Mouse (Mus musculus) embryonic facial prominence, embryonic 10.5 days (tissue): Measurements from ENCODE around the gene 1500009L16Rik. TPM values are rescaled to one million over a fixed set of nuclear protein-coding genes. Genes with fewer than 3 reads are reported as not detected.

ENCODE experiments used
- DNase-seq: peaks from one replicate; pipeline ENCODE4 v3.0.0-alpha.2; 2017; ENCODE audit warnings: low spot score
- H3K27ac ChIP-seq: fragments of 300-500 bp; sonication (generic); replicated peaks from 2 replicates; pipeline ENCODE4 v1.5.1; 2016; ENCODE audit warnings: mild to moderate bottlenecking
- H3K27me3 ChIP-seq: fragments of 300-500 bp; sonication (generic); replicated peaks from 2 replicates; pipeline ENCODE4 v1.6.1; 2016; ENCODE audit warnings: low read depth, mild to moderate bottlenecking; ENCODE audit not compliant: poor library complexity, severe bottlenecking
- H3K36me3 ChIP-seq: fragments of 300-500 bp; sonication (generic); replicated peaks from 2 replicates; pipeline ENCODE4 v1.6.1; 2016; ENCODE audit warnings: mild to moderate bottlenecking, moderate library complexity
- H3K4me1 ChIP-seq: fragments of 300-500 bp; sonication (generic); 2 replicates; pipeline ENCODE4 v1.6.1; 2016
- H3K4me3 ChIP-seq: fragments of 300-500 bp; sonication (generic); 2 replicates; pipeline ENCODE4 v1.5.1; 2016; ENCODE audit warnings: mild to moderate bottlenecking, moderate library complexity
- H3K9me3 ChIP-seq: fragments of 300-500 bp; sonication (generic); 2 replicates; pipeline ENCODE4 v1.6.1; 2016; ENCODE audit warnings: mild to moderate bottlenecking
- WGBS: fragments of 180-500 bp; shearing (Covaris S2); methylation state at CpG from one replicate; pipeline ENCODE4 v1.1.7; 2016; 5-methylcytosine and 5-hydroxymethylcytosine counted together
- polyA plus RNA-seq: library from polyadenylated mRNA; unstranded; fragments of >200 nt; fragmentation: Nextera tagmentation; extraction: Ambion mirVana; gene quantifications from 2 replicates; pipeline ENCODE4 v1.2.1, GENCODE M21; 2016

1500009L16Rik gene
- 44.6 and 46.0 TPM in 2 replicates for polyA plus RNA-seq

DNA sequence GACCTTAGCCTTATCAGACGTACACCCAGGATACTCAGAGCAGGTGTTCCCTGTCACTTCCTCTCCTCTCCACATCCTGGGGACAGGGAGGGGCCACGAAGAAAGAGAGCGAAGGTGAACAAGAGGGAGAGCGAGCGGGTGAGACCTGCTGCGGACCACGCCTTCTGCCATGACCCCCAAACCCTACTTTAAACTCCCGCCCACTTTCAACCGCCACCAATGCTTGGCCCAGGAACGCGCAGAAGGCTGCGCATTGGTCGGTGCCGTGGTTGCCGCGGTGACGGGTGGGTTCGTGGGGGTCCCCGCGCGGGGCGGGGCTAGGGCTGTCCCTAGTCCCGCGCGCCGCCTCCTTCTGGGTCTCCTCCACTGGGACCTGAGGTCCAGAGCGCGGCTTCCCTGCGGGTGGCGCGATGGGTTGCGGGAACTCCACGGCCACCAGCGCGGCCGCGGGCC, at the start of gene 1500009L16Rik:
1500009L16Rik (plus strand) TSS at position 287 of the 453 bp plus-strand sequence.
- peaks cover 4% of the 10 kb centered on the region; the same call in 1 of the 2 replicates for H3K9me3 ChIP-seq
- peak within 1 kb of the TSS; percentile 83 for H3K27ac ChIP-seq
- peaks cover 22% of the 10 kb centered on the region for H3K4me1 ChIP-seq
- no peaks in the 10 kb centered on the region for H3K36me3 ChIP-seq
- peak; percentile 95 for DNase-seq
- peak within 1 kb of the TSS; percentile 68 for H3K4me3 ChIP-seq
- H3K27me3 ChIP-seq, result peaks cover 13% of the 10 kb centered on the region; the same call in 1 of the 2 replicates
- under 1% methylated on average over 34 of the region's 37 CpGs for WGBS

DNA sequence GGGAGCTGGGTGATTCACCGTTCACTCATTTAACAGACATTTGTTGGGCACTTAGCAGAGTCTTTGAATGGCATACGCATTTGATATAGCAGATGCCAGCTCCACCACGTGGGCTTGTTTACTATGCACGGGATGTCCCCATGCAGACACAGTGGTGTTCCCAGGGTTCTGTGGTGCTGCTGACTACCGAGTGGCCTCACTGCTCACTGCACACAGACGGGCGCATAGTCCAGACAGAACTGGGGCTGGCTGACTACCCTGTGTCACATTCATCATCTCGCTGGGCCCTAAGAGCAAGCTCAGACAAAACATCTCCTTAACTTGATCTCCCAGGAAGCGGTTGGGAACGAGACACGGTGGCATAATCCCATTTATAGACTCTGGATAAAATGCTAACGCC, 41.3 kb upstream of the 1500009L16Rik start:
- H3K4me1 ChIP-seq, result no peaks in the 10 kb centered on the region
- H3K4me3 ChIP-seq, result no peak overlapping the region
- no peak for DNase-seq
- H3K36me3 ChIP-seq, result no peaks in the 10 kb centered on the region
- H3K27ac ChIP-seq, result no peak overlapping the region
- no peaks in the 10 kb centered on the region for H3K27me3 ChIP-seq
- 0 out of 2 replicates have a peak, but pooled peaks cover 4% of the 10 kb centered on the region for H3K9me3 ChIP-seq
- 91% methylated on average over 12 of the region's 12 CpGs for WGBS

DNA sequence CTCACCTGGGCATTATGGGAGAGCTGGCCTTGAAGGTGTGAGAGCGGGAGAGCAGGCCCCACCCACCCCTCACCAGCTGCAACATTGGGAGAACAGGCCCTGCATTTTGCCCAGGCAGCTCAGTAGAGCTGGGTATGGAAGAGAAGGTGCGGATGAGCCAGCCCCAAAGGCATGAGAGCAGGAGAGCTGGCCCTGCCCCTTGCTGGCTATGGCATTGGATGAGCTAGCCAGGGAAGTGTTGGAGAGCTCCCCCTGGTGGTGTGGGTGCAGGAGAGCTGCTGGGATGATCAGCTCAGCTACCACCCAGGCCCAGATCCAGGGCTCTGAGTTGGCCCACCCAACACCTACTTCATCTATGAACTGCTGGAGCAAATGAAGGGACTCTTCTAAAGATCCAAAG, 34.5 kb upstream of the 1500009L16Rik start:
- 91% methylated on average over 2 of the region's 2 CpGs for WGBS
- Histone ChIP-seq H3K27ac (no peak overlapping the region), H3K27me3 (no peaks in the 10 kb centered on the region)

DNA sequence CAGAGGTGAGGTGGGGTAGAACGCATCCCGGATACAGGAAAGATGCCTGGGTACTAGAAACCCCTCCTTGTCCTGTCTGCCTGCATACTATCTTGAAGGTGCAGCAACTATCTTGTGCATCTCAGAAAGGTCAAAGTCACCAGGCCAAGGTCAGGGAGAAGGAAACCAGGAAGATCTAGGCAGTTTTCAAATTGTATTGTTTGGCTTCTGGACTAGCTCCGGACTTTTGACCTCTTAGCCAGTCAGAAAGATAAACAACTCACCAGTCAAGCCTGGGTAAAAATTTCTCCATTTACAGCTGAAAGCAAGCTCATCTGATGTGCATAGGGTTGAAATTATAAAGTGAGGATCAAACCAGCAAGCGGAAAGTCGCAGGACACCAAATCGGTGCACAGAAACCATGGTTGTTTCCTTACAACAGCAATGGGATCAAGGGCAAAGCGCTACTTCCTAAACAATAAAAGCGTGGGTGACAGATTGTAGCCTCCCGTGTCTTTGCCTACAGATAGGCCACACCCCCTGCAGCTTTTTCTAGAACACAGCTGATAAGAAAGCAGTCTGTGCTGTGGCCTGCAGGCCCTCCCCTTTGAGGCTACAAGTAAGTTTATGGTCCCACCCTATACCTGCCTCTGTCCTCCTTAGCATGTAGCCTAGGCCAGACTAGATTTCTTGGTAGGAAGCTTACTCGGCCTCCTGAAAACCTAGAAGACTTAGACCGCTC, 30.3 kb upstream of the 1500009L16Rik start:
- DNase-seq, result no peak
- 86% methylated on average over 11 of the region's 11 CpGs for WGBS
- no peak overlapping the region for H3K4me3 ChIP-seq
- H3K9me3 ChIP-seq, result no peaks in the 10 kb centered on the region
- H3K27ac ChIP-seq, result no peak overlapping the region
- H3K36me3 ChIP-seq, result no peaks in the 10 kb centered on the region
- H3K4me1 ChIP-seq, result no peaks in the 10 kb centered on the region
- H3K27me3 ChIP-seq, result no peaks in the 10 kb centered on the region

More for the DNA sequence above, 34.5 kb upstream of the 1500009L16Rik start:
- H3K4me3 ChIP-seq, result no peak overlapping the region
- no peaks in the 10 kb centered on the region for H3K36me3 ChIP-seq
- DNase-seq, result no peak
- H3K4me1 ChIP-seq, result no peaks in the 10 kb centered on the region
- no peaks in the 10 kb centered on the region for H3K9me3 ChIP-seq

DNA sequence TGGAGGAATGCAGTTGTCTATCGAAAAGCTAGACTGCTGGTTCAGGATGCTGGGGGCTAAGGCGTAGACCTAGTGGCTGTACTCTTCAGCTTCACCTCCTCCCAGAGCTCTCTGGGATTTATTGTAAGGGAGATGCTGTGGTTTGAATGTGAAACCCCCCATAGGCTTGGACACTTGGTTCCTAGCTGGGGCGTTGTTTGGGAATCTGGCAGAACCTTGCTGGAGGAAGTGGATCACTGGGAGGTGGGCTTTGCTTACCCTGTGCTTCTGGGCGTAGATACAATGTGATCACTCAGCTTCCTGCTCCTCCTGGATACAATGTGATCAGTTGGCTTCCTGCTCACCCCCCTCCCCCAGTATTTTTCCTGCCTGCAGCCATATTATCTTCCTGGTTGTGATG, 26.4 kb upstream of the 1500009L16Rik start:
- Histone ChIP-seq H3K4me1 (no peaks in the 10 kb centered on the region), H3K27ac (no peak overlapping the region), H3K27me3 (no peaks in the 10 kb centered on the region), H3K4me3 (no peak overlapping the region), H3K36me3 (no peaks in the 10 kb centered on the region), H3K9me3 (no peaks in the 10 kb centered on the region)
- no peak for DNase-seq
- 85% methylated on average over 4 of the region's 4 CpGs for WGBS

DNA sequence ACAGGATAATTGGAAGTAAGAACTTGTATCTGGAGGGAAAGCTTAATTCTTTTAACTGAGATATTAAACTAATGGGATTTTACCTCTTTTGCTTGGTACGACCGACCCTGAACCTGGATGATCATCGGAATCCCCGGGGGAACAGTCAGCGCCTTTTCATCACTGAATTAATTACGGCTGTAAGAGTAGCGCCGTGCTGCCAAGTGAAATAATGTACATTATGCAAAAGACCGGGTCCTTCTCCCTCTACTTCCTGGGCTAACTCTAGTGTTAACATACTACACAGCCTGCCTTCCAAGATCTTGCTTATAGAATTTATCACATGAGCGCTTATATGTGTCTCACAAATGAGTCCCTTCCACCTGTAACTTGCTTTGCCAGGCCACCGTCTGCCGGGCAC, 16.0 kb upstream of the 1500009L16Rik start:
- no peak overlapping the region for H3K27ac ChIP-seq
- H3K36me3 ChIP-seq, result no peaks in the 10 kb centered on the region
- H3K4me1 ChIP-seq, result peaks cover 7% of the 10 kb centered on the region
- DNase-seq, result no peak
- WGBS, result 94% methylated on average over 12 of the region's 12 CpGs
- no peaks in the 10 kb centered on the region for H3K27me3 ChIP-seq
- H3K4me3 ChIP-seq, result no peak overlapping the region
- no peaks in the 10 kb centered on the region for H3K9me3 ChIP-seq

DNA sequence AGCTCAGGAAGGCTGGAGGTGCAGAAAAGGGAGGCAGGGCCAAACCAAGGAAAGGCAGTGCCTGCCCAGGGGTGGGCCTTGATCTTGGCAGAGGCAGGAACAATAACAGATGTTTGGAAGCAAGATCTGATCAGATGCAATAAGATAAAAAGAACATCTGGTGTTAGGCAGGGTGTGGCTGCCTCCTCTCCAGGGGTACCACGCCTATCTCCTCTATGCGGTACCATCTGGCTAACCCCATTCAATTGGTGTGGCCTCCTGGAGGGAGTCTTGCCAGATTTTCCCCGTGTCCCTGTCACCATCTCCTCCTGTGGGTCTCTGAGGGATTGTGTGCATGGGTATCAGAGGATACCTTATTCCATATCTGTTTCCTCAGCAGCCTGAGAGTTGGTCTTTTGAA, 12.7 kb upstream of the 1500009L16Rik start:
- Histone ChIP-seq H3K36me3 (no peaks in the 10 kb centered on the region), H3K27ac (no peak overlapping the region), H3K9me3 (no peaks in the 10 kb centered on the region), H3K4me3 (no peak overlapping the region), H3K27me3 (no peaks in the 10 kb centered on the region), H3K4me1 (peaks cover 13% of the 10 kb centered on the region)
- no peak for DNase-seq
- WGBS, result 80% methylated on average over 3 of the region's 3 CpGs

DNA sequence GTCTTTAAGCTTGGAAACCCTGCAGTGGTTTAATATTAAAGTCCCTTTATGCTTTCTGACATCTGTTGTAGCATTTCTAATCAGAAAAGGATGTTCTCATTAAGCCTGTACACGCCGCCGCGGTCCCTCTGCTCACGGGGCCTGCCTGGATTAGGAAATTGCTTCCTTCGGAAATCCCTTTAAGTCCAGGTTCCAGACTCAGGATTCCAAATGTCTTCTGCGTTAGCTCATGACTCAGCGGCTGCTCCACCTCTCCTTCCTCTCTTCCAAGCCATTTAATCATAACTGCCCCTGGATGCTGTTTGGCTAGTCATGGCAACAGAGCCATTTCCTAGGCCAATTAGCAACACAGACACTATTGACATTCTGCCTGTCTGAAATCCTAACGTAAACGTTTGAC, 10.9 kb upstream of the 1500009L16Rik start:
- no peak overlapping the region for H3K4me3 ChIP-seq
- no peaks in the 10 kb centered on the region for H3K36me3 ChIP-seq
- no peaks in the 10 kb centered on the region for H3K9me3 ChIP-seq
- 60% methylated on average over 10 of the region's 10 CpGs for WGBS
- H3K27me3 ChIP-seq, result no peaks in the 10 kb centered on the region
- DNase-seq, result peak; percentile 57
- peak overlapping the region; percentile 40 for H3K27ac ChIP-seq
- H3K4me1 ChIP-seq, result peaks cover 13% of the 10 kb centered on the region

DNA sequence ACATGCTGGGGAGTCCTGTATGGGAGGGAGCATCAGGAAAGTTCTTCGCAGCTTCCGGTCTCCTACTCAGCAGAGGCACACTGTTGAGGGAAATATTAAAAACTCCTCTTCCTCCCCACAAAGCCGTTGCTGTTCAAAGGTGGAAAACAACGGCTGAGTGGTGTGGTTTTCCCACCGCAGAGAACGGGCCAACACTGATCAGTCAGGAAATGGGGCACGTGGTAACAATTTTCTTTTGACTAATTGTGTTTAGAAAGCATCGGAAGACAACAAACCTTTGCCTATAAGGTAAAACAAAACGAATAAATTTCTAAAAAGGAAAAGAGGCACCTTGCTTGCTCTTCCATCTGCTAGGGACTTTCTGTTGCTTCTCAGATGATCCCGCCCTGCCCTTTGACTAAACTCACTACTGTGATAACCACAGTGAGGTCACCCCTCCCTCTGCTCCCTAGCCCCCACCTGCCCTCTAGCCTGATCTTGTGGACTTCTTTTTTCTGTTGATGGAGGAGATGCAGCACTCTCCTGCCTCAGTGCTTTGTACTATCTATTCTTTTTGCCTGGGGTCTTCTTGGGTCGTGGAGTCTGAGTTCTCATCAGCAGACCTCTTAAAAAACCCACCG, 3.7 kb upstream of the 1500009L16Rik start:
- no peak overlapping the region for H3K4me3 ChIP-seq

DNA sequence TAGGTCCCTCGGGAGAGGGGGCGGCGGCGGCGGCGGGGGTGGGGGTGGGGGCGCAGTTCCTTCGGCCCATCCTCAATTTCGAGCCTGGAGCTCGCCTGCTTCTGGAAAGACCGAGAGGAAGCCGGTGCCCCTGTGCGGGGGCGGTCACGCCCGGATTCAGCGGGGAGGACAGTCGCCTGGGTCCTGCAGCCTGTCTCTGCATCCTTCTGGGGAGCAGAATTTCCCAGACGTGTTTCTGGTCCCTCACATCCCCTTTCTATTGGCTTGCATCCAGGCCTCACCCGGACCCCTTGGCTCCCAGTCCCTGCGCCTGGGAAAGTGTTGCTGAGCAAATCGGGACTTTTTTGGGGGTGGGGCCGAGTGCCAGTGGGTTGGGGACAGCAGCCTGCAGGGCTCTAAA, 390 bp downstream of the 1500009L16Rik start:
- peak overlapping the region; percentile 68 for H3K4me3 ChIP-seq
- H3K36me3 ChIP-seq, result no peaks in the 10 kb centered on the region
- H3K27me3 ChIP-seq, result peaks cover 13% of the 10 kb centered on the region; the same call in 1 of the 2 replicates
- under 1% methylated on average over 23 of the region's 23 CpGs for WGBS
- H3K27ac ChIP-seq, result peak overlapping the region; percentile 83
- peak; percentile 62 for DNase-seq
- peaks cover 4% of the 10 kb centered on the region; the same call in 1 of the 2 replicates for H3K9me3 ChIP-seq
- H3K4me1 ChIP-seq, result peaks cover 22% of the 10 kb centered on the region

More for the DNA sequence above, 3.7 kb upstream of the 1500009L16Rik start:
- Histone ChIP-seq H3K9me3 (no peaks in the 10 kb centered on the region), H3K27me3 (peaks cover 7% of the 10 kb centered on the region; the same call in 1 of the 2 replicates), H3K4me1 (peaks cover 18% of the 10 kb centered on the region), H3K27ac (no peak overlapping the region), H3K36me3 (no peaks in the 10 kb centered on the region)
- 69% methylated on average over 12 of the region's 12 CpGs for WGBS
- DNase-seq, result no peak

DNA sequence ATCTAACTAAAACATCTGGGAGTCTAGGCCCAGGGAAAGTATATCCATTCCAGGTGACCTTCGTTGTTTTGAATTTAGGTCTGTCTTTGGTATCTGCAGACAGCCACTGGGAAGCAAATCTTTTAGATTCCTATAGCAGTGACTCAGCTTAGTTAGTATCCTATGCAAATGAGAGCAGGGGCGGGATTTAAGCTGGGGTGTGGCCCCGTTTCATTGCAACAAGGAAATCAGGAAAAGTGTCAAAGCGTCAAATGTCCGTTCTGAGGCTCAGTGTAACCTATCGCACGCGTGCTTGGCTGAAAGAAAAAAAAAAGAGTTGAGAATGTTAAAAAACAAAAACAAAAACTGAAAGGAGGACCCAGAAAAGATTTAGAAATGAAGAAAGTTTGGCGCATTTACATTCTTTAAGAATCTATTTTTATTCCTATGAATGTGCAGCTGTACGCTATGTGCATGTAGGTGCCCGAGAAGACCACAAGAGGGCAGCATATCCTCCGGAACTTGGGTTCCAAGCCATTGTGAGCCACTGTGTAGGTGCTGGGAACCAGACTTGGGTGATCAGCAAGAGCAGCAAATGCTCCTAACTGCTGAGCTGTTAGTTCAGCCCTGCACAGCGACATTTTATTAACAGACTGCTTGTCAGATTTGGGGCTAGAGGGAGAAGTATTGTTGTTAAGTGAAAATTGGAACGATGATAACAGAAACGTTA, 1.8 kb downstream of the 1500009L16Rik start:
- peaks cover 13% of the 10 kb centered on the region; the same call in 1 of the 2 replicates for H3K27me3 ChIP-seq
- no peak for DNase-seq
- H3K4me3 ChIP-seq, result no peak overlapping the region
- no peak overlapping the region for H3K27ac ChIP-seq
- H3K4me1 ChIP-seq, result peaks cover 28% of the 10 kb centered on the region
- peaks cover 4% of the 10 kb centered on the region; the same call in 1 of the 2 replicates for H3K9me3 ChIP-seq
- WGBS, result 85% methylated on average over 15 of the region's 15 CpGs
- H3K36me3 ChIP-seq, result no peaks in the 10 kb centered on the region

DNA sequence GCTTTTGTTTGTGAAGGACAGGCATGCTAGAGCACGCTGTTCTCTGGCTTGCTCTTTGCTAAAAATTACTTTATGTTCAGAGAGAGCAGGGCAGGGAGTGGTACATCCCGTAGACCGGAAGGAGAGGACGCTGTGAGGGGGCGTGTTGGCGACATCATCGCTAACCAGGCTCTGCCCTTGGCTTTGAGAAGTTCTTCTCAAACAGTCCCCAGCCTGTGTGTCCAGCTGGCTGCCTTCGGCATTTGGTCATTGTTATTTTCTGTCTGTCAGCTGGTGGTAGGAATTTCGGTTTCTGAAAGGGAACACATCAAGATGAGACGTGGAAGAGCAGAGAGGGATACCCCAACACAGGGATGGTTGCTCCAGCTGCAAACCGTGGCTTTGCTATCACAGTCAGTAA, 3.5 kb downstream of the 1500009L16Rik start:
- DNase-seq, result no peak
- Histone ChIP-seq H3K36me3 (no peaks in the 10 kb centered on the region), H3K4me3 (no peak overlapping the region), H3K9me3 (peaks cover 4% of the 10 kb centered on the region; the same call in 1 of the 2 replicates), H3K27me3 (peaks cover 13% of the 10 kb centered on the region; the same call in 1 of the 2 replicates), H3K4me1 (peaks cover 28% of the 10 kb centered on the region), H3K27ac (no peak overlapping the region)
- WGBS, result 84% methylated on average over 11 of the region's 11 CpGs
